Mouse (Mus musculus): Measurements from ENCODE around the gene Tmem222.

The Tmem222 gene

DNA sequence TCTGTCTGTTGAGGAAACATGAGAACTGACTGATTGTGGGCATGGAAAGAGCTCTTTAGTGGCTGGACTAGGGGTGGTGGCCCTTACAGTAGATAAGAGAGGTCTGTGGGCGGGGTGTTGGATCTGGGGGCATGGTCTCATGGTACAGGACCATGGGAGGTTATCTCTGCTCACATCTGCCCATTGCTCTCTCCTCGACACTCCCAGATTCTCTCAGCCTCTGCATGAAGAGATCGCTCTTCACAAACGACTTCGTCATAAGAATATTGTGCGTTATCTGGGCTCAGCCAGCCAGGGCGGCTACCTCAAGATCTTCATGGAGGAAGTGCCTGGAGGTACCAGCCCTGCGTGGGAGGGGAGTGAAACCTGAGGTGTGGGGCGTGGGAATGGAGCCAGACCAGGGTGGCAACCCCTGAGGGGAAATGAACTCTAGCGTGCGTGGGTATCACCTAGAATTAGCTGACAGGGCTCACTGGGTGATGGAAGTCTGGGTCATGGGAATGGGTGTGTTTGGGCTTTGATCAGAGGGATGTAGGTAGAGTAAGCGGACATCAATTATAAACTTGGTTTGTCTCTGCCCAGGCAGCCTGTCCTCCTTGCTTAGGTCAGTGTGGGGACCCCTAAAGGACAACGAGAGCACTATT, 29.7 kb downstream of the Tmem222 start:
- no peak for DNase-seq

DNA sequence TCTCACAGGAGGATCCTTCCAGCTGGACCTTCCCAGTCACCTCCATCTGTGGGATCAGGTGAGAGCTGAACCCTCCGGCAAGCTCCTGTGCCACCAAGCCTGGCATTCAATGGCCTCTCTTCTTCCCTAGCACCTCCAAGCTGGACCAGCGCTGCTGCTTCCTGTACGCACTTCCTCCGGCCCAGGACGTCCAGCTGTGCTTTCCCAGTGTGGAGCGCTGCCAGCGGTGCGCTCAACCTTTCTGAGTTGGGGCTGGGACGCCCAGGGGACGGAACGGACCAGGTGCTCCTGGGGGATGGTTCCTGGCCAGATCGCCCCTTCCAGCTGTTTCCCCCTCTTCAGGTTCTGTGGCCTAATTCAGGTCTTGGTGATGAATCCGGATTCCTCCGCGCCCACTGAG, 30.5 kb downstream of the Tmem222 start:
- no peak for DNase-seq

DNA sequence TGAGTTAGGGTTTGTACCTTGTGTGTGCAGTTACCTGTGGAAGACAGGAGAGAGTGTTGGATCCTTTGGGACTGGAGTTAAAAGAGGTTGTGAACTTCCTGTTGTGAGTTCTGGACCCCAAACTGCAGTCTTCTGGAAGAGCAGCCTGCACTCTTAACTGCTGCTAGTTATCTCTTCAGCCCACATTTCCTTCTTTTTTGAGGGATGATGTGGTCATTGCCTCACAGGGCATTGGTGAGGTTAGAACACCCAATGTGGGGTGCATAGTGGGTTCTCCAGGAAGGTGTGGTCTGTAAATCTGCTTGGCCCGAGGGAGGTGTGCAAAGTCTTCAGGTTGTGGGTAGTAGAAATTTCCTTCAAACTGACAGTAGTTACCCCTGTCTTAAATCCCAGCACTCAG, 33.3 kb downstream of the Tmem222 start:
- DNase-seq: no peak

DNA sequence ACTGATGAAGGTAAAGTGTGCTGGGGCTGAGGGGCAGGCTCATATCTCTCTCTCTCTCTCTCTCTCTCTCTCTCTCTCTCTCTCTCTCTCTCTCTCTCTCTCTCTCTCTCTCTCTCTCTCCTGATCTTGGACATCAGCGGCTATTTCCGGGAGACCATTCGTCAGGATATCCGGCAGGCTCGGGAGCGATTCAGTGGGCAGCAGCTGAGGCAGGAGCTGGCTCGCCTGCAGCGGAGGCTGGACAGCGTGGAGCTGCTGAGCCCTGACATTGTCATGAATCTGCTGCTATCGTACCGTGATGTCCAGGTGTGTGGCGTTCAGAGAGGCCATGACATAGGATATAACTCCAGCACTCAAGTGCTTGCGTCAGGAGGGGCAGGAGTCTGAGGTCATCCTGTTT, 34.1 kb downstream of the Tmem222 start:
- DNase-seq: no peak

DNA sequence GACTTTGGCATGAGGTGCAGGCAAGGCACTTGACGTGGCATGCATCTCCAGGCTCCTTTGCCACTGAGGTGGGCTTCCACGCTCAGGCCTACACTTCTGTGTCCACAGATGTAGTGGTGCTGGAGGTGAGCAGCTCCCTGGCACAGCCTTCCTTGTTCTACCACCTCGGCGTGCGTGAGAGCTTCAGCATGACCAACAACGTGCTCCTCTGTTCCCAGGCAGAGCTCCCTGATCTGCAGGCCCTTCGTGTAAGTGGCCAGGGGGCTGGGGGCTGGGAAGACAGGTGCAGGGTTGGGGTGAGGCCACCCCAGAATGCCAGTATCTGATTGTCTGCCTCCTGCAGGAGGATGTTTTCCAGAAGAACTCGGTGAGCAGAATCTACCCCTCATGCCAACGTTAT, 34.9 kb downstream of the Tmem222 start:
- DNase-seq: no peak

DNA sequence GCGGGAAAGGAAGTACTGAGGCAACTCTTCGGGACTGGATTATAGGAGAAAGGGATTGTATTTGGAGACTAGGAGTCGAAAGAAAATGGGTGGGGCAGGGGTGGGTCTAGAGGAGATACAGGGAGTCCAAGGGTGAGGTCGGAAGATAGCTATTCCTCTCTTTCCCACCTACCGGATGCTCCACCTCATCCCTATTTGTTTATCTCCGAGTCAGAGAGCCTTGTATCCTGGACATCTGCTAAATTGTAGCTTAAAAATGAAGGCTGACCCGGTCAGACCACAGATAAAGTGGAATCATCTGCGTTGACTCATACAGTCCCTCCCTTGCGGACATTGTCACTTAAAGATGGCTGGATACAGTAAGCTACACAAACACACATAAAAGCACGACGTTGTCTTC, 35.7 kb downstream of the Tmem222 start:
- DNase-seq: no peak

DNA sequence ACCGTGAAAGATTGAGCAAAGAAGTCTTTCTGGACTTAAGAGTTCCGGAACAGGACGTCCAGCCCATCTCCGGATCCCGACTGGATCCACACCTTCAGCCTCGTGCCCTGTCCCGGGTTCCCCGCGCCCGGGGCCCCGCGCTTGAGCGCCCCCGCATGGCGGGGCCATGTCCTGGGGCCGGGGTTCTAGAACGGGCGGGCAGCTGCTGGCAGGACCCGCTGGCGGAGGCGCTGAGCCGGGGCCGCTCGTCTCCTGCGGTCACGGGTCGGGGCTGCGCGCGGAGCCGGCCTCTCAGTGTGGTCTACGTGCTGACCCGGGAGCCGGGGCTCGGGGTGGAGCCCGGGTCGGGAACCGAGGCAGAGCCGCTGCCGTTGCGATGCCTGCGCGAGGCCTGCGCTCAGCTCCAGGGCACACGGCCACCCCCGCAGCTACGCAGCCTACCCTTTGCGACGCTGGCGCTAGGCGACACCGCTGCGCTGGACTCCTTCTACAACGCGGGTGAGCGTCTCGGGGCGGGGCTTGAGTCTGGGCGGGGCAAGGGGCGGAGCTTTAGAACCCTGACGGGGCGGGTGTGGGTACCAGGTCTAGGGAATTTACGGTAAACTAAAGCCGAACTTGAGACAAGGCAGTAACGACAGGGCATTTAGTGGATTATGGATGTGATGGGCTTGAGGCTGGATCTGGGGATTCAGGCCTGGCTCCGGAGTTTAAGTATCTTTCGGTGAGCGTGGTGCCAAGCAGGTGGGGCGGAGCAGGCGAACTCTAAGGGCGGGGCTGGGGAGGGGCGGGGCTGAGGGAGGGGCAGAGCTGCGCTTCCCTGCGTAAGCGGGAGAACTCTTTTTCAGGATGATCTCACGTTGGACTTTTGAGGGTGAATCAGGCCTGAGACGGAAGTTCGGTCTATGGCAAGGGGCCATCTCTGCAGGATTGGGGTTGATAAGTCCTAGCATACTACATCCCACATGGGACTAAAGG, 36.4 kb downstream of the Tmem222 start:
- DNase-seq: peak; percentile 79

DNA sequence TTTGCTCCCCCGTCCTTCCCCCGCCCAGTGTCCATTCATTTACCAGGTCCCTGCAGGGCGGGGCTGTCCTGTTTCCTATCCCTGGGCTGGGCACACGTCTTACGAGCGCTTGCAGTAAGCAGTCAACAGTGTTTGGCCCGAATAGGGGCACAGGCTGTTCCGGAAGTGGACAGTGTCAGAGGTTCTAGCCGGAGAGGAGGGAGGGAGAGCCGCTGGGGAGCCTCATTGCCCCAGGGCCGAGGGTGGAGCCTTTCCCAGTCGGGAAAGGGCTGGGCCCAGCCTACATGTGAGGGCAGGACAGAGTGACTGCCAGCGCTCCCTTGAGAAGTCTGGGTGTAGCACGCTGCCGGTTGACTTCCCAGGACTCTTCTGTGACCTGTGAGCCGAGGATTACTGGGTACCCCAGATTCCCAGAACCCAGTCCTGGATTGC, 37.1 kb downstream of the Tmem222 start, which contains the start of gene Map3k6:
Gene Map3k6, plus strand, starts transcription at position 329 of the 432 bp plus-strand sequence.
- DNase-seq: peak; percentile 89

DNA sequence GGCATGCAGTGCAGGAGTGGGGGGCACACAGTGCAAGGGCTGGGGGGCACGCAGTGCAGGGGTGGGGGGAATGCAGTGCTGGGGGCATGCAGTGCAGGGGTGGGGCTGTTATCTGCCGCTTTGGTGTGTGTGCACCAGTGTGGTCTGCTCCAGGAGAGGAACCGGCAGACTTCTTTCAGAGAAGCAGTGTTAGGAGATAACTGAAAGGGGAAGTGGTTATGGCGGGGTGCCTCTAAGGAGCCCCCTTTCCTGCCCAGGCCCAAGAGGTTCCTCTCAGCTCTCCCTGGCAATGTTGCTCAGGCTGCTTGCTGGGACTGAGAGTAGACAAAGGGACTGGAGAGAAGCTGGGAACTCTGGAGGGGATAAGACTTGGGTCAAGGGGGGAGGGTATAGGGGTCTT, 39.7 kb downstream of the Tmem222 start:
- DNase-seq: no peak

DNA sequence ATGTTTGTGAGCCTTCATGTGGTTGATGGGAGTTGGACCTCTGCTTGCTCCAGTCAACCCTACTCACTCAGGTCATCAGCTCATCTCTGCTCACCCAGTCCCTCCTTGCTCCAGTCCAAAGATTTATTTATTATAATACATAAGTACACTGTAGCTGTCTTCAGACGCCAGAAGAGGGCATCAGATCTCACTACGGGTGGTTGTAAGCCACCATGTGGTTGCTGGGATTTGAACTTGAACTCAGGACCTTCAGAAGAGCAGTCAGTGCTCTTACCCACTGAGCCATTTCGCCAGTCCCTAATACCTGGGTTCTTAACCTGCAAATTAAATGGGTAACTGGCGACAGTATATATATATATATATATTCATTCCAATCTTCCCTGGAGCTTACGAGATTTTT, 42.2 kb downstream of the Tmem222 start:
- no peak for DNase-seq

DNA sequence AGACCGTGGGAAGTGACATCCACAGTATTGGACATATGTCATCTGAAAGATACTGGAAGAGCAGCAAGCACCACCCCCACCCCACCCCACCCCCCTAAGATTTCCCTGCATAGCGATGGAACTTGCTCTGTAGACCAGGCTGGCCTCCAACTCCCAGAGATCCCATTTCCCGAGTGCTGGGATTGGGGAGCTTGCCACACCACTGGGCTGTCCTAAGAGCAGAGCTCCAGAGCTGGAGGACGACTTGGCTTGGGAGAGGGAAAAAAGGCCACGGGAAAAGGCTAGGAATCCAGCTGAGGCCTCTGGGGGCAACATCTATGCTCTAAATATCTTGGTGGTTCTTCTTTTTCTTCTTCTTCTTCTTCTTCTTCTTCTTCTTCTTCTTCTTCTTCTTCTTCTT, 42.8 kb downstream of the Tmem222 start:
- no peak for DNase-seq

DNA sequence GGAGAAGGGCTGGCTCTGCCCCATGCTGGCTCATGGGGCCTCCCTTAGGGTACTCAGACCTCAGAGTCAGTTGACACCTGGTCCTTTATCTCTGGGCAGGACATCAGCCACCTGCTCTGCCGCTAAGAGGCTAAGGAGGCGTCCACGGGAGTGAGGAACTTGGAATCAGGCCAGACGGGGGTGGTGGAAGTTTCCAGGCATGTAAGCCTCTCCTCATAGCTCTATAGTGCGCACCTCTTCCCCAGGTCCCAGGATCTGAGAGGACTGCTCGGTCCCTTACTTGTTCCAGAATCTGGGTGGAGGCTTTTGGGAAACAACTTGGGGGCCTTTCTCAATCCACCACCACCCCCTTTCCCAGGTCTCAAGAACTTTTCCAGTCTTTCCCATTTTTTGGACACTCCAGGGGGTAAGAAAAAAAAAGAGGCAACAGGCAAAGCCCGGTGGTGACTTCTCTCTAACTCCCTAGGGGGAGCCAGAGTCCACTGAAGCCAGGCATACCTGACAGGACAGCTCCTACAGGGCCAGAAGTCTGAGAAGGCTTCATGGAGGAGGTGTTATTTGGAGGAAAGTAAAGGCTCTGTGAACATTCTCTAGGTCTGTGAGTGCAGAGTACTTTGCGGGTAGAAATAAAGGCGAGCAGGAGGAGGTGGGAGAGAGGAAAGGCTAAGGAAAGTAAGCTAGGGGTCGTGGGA, 44.2 kb downstream of the Tmem222 start:
- DNase-seq: peak; percentile 52

DNA sequence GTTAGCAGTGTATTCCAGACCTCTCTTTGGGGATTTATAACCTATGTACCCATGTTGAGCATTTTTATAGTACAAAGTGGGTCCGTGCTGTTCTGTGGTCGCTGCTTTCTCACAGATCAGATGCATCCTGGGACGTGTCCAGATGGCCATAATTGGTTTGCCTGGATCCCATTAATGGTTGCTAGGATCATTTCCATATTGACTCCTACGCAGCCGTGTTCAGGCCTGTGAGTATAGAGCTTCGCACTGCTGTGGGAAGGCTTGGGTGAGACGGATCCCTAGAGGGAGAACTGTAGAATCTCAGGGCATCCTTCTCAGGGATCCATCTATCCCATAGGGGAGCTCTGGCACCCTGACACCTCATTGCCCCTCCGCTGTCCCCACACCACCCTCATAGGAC, 48.0 kb downstream of the Tmem222 start:
- DNase-seq: no peak

DNA sequence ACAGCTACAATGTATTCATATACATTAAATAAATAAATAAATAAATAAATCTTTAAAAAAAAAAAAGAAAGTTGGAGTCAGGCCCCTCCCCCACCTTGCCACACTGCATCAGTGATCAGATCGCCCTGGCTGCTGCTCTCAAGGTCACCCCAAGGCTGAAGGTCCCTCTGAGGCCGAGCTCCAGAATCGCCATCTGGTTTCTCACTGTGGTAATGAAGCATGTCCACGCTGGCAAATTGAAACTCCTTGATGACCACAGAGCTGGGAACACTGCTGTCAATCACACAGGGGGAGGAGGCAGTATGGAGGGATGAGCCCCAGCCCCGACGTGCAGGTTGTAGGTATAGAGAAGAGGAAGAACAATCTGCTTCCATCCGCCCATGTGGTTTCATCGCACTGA, 50.0 kb downstream of the Tmem222 start:
- peak; percentile 41 for DNase-seq

DNA sequence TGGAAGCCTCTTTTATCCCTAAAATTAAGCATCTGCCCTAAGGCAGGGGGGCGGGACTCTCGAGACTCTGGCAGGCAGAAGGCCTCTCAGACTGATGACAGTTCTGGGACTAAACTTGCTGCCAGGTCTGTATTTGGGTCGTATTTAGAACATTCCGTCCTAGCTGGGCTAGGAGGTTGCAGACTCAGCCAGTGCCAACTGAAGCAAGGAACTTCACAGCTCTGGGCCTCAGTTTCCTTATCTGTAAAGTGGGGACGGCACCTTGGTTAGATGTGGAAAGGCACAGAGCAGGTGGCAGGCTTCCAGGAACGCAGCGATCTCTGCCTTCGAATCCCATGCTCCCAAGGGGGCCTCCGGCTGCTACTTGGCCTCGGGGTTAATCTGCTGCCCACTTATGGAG, 51.5 kb downstream of the Tmem222 start:
- DNase-seq: no peak

DNA sequence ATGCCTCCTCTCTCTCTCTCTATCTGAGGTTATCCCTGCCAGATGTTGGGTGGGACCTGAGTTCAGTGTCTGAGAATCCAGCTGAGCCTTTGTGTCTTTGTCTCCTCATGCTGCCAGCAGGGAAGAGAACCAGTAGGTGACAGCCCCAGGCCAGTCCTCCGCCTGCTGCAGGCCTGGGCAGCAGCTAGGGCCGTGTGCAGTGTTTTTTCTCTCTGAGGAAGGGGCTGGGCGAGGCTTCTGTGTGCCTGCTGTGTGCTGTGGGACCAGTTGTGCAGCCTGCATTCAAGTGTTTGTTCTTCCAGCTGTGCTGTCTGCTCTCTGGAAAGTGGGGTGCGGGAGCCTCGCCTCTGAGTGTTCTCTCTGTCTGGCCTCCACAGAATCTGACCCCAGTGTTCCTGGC, 53.7 kb downstream of the Tmem222 start:
- no peak for DNase-seq

DNA sequence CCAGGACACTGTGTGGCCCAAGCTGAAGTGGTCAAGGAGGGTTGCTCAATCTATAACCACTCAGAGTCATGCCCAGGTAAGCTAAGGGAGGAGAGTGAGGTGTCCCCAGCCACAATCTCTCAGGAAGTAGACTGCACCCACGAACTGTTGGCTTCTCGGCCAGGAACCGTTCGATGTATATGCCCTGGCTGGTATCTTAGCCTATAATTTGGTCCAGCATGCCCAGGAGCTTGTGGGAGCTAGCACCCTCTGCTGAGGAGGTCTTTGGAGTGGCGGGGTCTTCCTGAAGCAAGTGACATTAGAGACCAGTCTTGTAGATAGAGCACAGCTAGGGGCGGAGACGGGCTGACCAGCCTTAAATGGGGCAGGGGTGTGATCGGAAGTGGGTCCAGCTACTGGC, 55.9 kb downstream of the Tmem222 start:
- no peak for DNase-seq

DNA sequence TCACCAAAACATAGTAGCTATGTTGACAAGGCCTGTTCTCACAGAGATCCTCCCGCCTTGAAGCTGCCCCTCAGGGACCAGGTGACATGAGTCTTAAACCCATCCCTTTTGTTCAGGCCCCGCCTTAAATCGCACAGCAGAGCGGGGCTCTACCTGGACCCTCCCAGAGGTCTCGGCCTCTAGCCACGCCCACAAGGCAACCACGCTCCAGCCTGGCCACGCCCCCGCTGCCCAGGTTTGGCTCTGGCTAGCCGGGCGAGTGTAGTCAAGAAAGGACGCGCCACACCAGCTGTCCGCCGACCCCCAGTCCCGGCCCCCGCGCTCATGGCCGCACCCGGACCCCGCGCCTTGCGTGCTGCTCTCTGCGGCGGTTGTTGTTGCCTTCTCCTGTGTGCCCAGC, 56.9 kb downstream of the Tmem222 start:
- peak; percentile 61 for DNase-seq

DNA sequence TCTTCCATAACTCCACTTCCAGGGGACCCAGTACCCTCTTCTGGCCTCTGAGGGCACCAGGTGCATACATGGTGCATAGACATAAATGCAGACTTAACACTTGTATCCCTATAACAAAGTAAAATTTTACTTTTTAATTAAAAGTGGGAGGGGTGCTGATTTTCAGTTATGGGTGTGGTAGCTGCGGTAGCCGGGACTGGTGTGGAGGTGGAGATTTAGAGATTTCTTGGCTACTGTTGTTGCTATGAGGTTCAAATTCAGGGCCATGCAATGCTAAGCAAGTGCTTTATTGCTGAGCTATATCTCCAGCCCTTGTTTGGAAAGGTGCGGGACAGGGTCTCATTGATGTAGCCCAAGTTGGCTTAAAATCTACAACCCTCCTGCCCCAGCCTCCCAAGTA, 58.8 kb downstream of the Tmem222 start:
- no peak for DNase-seq

DNA sequence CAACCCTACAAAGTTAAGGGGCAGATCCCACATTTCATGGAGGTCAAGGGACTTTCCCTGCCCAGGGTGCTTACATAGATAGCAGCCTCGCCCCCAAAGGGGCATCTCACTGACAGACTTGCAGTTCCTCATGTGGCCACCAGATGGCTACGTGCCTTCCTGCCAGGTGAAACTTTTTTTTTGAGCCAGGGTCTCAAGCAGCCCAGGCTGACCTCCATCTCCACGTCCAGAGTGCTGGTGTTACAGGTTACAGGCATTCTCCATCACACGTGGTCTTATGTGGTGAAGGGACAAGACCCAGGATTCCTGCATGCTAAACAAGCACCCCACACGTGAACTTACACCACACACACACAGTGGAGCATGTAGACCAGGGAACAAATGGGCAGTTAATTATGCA, 60.0 kb downstream of the Tmem222 start:
- peak; percentile 71 for DNase-seq

Measured in kidney, adult 11 months (tissue).